Mouse (Mus musculus): ENCODE results near the gene Syt16. TPM values are rescaled to one million over a fixed set of nuclear protein-coding genes. Genes with fewer than 3 reads are reported as not detected.

Gene Syt16
- polyA plus RNA-seq, 1 experiment: 16.9 TPM

- DNase-seq (ENCODE audit: low spot score): no peak
These were observed 218.8 kb downstream of the Syt16 start for GRCm38 (mm10) chr12:74216103-74216728.

- no peak for DNase-seq (ENCODE audit: low spot score)
These were observed 222.4 kb downstream of the Syt16 start for GRCm38 (mm10) chr12:74219909-74220308.

- no peak for DNase-seq (ENCODE audit: low spot score)
These were observed 223.2 kb downstream of the Syt16 start for GRCm38 (mm10) chr12:74220651-74221050.

GRCm38 (mm10) chr12:74230808-74231207 is 233.3 kb downstream of the Syt16 start:
- DNase-seq (ENCODE audit: low spot score): no peak

GRCm38 (mm10) chr12:74232845-74233244 is 235.4 kb downstream of the Syt16 start:
- no peak for DNase-seq (ENCODE audit: low spot score)

- DNase-seq (ENCODE audit: low spot score): no peak
These were observed 238.7 kb downstream of the Syt16 start for GRCm38 (mm10) chr12:74236191-74236590.

GRCm38 (mm10) chr12:74238056-74238455 is 240.6 kb downstream of the Syt16 start:
- no peak for DNase-seq (ENCODE audit: low spot score)

- no peak for DNase-seq (ENCODE audit: low spot score)
These were observed 241.3 kb downstream of the Syt16 start for GRCm38 (mm10) chr12:74238806-74239205.

- no peak for DNase-seq (ENCODE audit: low spot score)
These were observed 267.4 kb downstream of the Syt16 start for GRCm38 (mm10) chr12:74264846-74265245.

GRCm38 (mm10) chr12:74267049-74267448 is 269.6 kb downstream of the Syt16 start:
- no peak for DNase-seq (ENCODE audit: low spot score)

GRCm38 (mm10) chr12:74268644-74269285 is 271.3 kb downstream of the Syt16 start:
- no peak for DNase-seq (ENCODE audit: low spot score)

GRCm38 (mm10) chr12:74272545-74272944 is 275.1 kb downstream of the Syt16 start:
- DNase-seq (ENCODE audit: low spot score): no peak

GRCm38 (mm10) chr12:74277265-74277664 is 279.8 kb downstream of the Syt16 start:
- no peak for DNase-seq (ENCODE audit: low spot score)

GRCm38 (mm10) chr12:74281403-74281802 is 283.9 kb downstream of the Syt16 start:
- DNase-seq (ENCODE audit: low spot score): no peak

- DNase-seq (ENCODE audit: low spot score): no peak
These were observed 285.4 kb downstream of the Syt16 start for GRCm38 (mm10) chr12:74282846-74283245.

- peak; percentile 42 for DNase-seq (ENCODE audit: low spot score)
These were observed 286.7 kb downstream of the Syt16 start for GRCm38 (mm10) chr12:74284020-74284684.

- no peak for DNase-seq (ENCODE audit: low spot score)
These were observed 287.2 kb downstream of the Syt16 start for GRCm38 (mm10) chr12:74284685-74285054.

GRCm38 (mm10) chr12:74290983-74291382 is 293.5 kb downstream of the Syt16 start:
- no peak for DNase-seq (ENCODE audit: low spot score)

GRCm38 (mm10) chr12:74293624-74294023 is 296.2 kb downstream of the Syt16 start:
- no peak for DNase-seq (ENCODE audit: low spot score)

GRCm38 (mm10) chr12:74296374-74296773 is 298.9 kb downstream of the Syt16 start:
- no peak for DNase-seq (ENCODE audit: low spot score)

- no peak for DNase-seq (ENCODE audit: low spot score)
These were observed 304.1 kb downstream of the Syt16 start for GRCm38 (mm10) chr12:74301559-74301958.

GRCm38 (mm10) chr12:74303418-74304294 is 306.2 kb downstream of the Syt16 start:
- no peak for DNase-seq (ENCODE audit: low spot score)
